Mouse (Mus musculus): ENCODE data around the gene Hoxd8. TPM values are rescaled to one million over a fixed set of nuclear protein-coding genes. Genes with fewer than 3 reads are reported as not detected.

The Hoxd8 gene
- total RNA-seq, 2 experiments from 2014 or later: not detected

DNA sequence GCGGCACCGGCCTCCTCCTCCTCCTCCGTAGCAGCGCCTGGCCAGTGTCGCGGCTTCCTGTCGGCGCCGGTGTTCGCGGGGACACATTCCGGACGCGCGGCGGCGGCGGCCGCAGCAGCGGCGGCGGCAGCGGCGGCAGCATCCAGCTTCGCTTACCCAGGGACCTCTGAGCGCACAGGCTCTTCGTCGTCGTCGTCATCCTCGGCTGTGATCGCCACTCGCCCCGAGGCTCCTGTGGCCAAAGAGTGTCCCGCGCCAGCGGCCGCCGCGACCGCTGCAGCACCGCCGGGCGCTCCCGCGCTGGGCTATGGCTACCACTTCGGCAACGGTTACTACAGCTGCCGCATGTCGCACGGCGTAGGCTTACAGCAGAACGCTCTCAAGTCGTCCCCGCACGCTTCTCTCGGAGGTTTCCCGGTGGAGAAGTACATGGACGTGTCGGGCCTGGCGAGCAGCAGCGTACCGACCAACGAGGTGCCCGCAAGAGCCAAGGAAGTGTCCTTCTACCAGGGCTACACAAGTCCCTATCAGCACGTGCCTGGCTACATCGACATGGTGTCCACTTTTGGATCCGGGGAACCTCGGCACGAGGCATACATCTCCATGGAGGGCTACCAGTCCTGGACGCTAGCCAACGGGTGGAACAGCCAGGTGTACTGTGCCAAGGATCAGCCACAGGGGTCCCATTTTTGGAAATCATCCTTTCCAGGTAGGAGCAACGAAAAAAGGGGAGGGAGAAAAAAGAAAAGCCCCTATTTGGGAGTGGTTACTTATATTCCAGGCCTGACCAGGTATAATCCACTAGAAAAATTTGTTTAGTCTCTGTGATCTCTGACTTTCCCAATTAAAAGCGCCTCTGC is 35.8 kb upstream of the Hoxd8 start:
- no peak for DNase-seq (ENCODE audit: low spot score in 2 of 2)
- intact Hi-C loops (cut with DNase I): loop anchor here (10.0 kb wide), 1 partner anchor 534 kb away; no protein-coding TSS in a partner anchor

DNA sequence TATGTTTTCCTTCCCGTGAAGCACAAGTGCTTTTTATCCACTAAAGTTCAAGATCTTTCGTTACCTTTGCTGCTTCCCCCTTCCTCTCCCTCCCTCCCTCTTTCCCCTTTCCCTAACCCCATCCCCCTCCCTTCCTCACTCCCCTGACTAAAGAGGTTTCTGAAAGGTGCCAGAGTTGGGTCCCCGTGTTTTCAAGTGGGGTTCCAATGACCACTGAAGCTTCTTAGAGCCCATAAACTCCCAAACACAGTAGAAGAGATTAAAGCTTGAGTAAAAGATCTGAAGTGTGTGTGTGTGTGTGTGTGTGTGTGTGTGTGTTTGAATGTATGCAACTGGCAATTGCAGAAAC is 35.2 kb upstream of the Hoxd8 start:
- DNase-seq (ENCODE audit: low spot score in 2 of 2): no peak
- intact Hi-C loops (cut with DNase I): loop anchor here (10.0 kb wide), 1 partner anchor 534 kb away; no protein-coding TSS in a partner anchor

DNA sequence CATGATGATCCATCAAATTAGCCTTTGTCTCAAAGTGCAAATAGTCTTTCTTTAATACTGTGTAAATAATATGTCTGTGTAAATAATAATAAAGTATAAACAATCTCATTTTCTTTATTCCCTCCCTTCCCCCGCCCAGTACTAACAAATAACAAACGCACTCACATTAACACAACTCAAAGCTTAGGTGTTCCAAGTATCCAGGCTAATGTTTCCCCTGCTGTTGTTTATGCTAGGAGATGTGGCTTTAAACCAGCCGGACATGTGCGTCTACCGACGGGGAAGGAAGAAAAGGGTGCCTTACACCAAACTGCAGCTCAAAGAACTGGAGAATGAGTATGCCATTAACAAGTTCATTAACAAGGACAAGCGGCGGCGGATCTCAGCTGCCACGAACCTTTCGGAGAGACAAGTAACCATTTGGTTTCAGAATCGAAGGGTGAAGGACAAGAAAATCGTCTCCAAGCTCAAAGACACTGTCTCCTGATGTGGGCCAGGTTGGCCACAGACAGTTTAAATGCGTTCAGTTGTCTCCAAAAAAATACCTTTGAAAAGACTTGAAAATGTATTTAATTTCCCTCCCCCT is 34.7 kb upstream of the Hoxd8 start:
- intact Hi-C loops (cut with DNase I): loop anchor here (10.0 kb wide), 2 partner anchors 535 to 1395 kb away; partner anchors contain the start of gene Sp9
- DNase-seq (ENCODE audit: low spot score in 2 of 2): no peak

DNA sequence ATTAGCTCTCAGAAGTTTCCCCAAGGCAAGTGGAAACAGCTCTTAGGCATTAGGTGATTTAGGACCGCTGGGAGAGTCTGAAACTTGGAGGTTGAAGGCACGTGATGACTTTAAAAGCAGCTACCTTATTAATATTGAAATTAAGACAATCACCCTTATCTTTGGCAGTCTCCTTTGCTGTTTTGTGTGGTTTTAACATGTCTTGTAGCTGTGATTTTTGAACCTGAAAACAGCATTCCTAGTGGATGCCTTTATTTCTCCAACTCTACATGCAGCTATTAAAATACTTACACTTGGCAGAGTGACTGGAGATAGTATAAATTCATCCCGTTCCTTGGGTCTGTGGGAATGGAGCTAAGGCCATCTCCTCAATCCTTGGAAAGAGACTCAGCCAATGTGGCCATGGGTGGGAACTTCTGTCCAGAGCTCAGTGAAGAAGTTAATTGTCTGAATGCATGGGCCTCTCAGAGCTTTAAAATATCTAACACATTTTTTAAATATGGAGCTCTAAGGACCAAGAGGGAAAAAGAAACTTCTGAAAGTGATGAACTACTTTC is 33.7 kb upstream of the Hoxd8 start:
- intact Hi-C loops (cut with DNase I): loop anchor here (10.0 kb wide), 1 partner anchor 1396 kb away; the partner anchor contains the start of gene Sp9
- DNase-seq (ENCODE audit: low spot score in 2 of 2): no peak

DNA sequence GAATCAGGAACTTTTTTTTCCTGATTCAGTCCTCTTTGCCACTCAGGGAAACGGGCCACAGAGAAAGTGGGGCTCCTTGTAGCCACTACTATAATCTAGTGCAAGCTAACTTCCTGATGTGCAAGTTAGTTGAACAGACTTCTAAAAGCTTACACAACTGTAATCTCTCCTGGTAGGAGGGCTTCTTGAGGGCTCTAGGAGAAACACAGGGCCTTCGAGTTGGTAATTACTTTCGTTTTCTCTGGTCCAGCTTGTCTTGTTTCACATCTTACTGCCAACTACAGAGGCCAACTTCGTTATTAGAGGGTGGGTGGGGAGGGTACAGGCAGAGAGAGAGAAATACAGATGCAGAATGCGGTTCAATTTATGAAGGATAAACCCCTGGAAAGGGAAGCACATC is 32.6 kb upstream of the Hoxd8 start:
- DNase-seq (ENCODE audit: low spot score in 2 of 2): no peak
- intact Hi-C loops (cut with DNase I): loop anchor here (10.0 kb wide), 1 partner anchor 1397 kb away; the partner anchor contains the start of gene Sp9

DNA sequence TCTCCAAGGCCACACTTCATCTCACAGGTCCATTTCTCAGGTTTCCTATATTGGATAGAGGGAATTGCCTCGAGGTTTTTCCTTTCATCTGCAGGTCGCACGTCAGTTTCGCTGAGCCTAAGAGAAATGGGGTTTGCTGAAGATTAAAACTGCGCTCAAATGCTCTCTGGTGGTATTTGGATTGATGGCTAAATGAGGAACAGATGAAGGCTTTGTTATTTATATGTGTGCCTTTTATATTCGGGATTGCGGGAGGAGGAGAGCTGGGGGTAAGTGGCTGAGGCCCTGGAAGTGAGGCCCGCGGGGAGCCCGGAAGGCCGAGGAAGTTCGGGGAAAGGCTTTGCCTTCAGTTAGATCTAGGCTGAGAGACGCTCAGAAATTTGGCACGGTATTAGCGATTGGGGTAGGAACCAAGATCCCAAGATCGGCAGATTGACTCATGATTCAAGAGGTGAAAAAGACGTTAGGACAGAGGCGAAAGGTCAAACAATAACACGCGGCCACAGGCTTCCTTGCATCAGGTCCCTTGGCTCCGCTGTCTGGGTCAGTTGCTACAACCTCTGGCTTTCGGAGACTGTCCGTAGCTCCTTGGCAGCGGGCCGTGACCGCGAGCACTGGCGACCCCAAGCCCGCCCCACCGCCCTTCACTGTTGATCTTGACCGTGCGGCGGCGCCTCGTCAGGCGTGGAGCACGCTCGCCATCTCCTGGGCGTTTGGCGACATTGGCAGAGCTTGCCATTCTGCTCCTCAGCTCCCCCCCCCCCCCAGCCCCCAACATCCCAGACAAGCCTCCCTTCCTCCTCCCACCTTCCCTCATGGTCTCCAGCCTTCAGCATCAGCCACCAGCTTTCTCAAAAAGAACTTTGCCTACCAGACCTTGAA is 31.7 kb upstream of the Hoxd8 start:
- intact Hi-C loops (cut with DNase I): loop anchor here (10.0 kb wide), 1 partner anchor 1398 kb away; the partner anchor contains the start of gene Sp9
- DNase-seq (ENCODE audit: low spot score in 2 of 2): peak in 1 of 2 experiments; percentile 34

DNA sequence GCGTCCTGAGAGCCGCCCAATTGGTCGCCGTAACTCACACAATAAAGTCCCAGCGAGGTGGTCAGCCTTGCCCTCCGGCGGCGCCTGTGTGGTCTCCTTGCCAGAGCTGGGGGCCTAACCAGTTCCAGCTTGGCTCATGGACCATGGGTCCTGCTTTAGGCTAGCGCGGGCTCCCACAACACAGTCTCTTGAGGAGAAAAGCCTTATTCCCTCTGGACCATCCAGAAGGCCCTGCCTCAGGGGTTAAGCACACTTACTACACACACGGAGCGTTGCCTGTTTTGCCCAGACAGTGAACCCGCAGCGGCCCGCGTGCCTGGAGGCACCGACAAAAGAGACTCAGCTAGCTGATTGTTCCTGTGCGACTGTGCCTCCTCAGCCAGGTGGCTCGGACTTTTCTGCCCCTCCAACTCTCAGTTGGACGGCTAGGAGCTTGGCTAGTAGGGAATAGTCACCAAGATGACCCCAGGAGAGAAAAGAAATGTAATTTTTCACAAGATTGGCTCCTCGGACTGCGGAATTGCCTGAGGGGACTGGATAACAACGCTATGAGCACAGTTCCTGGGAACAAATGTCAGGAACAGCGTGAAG is 30.5 kb upstream of the Hoxd8 start:
- DNase-seq (ENCODE audit: low spot score in 2 of 2): no peak

DNA sequence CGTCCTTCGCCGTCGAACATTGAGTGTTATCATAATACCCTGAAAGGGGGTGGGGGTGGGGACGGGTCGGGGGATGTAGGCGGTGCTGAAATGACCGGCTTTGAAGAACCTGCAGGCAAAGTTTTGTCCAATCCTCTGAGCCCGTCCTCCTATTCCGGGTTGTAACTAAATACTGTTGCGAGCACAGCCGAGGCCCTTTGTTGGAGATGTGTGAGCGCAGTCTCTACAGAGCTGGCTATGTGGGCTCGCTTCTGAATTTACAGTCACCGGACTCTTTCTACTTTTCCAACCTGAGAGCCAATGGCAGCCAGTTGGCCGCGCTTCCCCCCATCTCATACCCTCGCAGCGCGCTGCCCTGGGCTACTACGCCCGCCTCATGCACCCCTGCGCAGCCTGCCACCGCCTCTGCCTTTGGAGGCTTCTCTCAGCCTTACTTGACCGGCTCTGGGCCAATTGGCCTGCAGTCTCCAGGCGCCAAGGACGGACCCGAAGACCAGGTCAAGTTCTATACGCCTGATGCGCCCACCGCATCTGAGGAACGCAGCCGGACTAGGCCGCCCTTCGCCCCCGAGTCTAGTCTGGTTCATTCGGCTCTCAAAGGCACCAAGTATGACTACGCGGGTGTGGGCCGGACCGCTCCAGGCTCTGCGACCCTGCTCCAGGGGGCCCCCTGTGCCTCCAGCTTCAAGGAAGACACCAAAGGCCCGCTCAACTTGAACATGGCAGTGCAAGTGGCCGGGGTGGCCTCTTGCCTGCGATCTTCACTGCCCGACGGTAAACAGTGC is 29.3 kb upstream of the Hoxd8 start, which contains the start of gene Hoxd12:
Gene Hoxd12 (plus strand): TSS at position 133 of the 785 bp plus-strand sequence.
- intact Hi-C loops (cut with DNase I): loop anchor here (10.0 kb wide), 1 partner anchor 1400 kb away; the partner anchor contains the start of gene Sp9
- no peak for DNase-seq (ENCODE audit: low spot score in 2 of 2)

More for the DNA sequence above, 30.5 kb upstream of the Hoxd8 start:
- intact Hi-C loops (cut with DNase I): loop anchor here (10.0 kb wide), 1 partner anchor 1399 kb away; the partner anchor contains the start of gene Sp9

DNA sequence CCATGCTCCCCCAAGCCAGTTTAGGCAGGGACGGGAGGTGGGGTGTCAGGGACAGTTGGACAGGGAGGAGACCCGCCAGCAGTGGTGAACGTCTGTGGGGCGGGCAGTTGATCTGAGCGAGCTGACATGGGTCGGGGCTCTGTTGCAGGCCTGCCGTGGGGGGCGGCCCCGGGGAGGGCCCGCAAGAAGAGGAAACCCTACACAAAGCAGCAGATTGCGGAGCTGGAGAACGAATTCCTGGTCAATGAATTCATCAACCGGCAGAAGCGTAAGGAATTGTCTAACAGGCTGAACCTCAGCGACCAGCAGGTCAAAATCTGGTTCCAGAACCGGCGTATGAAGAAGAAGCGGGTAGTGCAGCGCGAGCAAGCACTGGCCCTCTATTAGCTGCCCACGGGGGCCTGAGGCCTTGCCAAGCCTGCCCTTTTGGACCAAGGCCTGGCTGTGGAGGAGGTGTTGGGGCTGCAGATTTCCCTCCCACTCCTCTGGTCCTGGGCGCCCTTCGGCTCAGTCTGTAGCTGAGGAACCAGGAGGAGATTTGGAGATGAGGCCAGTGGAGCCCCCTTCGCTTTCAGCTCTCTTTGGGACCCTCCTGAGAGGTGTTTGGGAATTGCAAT is 28.6 kb upstream of the Hoxd8 start:
- no peak for DNase-seq (ENCODE audit: low spot score in 2 of 2)

DNA sequence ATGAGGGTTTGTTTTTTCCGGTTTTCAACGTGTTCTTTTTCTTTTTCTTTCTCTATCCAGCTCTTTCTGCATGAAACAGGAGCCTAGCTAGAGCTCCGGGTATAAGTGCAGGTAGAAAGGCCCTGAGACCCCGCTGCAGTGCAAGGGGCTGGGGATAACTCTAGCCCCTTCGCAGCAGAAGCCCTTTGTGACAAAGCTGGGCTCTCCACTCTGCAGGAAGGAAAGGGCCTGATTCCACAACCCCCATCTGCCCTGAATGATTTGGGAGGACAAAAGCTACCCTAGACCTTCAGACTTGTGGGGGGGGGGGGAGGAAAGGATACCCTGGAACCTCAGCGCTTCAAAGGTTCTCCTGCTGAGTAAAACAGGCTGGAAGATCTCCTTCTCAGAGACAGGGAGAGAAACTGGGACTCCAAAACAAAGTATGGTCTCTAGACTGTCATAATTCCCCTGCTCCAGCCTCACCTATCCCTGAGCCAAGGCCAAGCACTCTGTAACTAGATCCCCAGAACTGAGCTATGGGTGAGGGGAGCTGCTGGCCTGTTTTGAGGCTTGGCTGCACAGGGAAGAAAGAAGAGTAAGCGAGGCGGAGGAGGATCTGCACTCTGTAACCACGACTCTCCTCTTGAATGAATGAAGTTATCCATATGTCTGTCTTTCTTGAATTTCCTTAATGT is 27.9 kb upstream of the Hoxd8 start:
- intact Hi-C loops (cut with DNase I): loop anchor here (10.0 kb wide), 1 partner anchor 1402 kb away; the partner anchor contains the start of gene Sp9
- DNase-seq (ENCODE audit: low spot score in 2 of 2): no peak

More for the DNA sequence above, 28.6 kb upstream of the Hoxd8 start:
- intact Hi-C loops (cut with DNase I): loop anchor here (10.0 kb wide), 1 partner anchor 1401 kb away; the partner anchor contains the start of gene Sp9

DNA sequence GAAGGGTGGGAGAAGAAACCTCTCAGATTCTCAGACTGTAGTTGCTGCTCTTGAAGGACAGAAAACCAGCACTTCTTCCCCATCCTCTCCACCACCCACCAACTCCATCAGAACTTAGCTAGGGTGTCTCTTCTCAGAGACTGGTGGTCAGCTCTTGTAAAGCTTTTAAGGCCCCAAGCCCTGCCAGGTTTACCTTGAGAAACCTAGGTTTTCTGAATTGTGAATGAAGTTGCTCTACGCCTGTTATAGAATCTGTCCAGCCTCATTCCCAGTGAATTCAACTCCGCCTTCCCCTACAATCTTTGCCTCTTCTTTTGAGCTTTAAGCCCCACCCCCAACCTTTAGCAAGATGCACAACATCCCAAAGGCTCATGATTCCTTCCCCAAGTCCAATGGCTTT is 27.3 kb upstream of the Hoxd8 start:
- DNase-seq (ENCODE audit: low spot score in 2 of 2): no peak
- intact Hi-C loops (cut with DNase I): loop anchor here (10.0 kb wide), 1 partner anchor 1402 kb away; the partner anchor contains the start of gene Sp9

DNA sequence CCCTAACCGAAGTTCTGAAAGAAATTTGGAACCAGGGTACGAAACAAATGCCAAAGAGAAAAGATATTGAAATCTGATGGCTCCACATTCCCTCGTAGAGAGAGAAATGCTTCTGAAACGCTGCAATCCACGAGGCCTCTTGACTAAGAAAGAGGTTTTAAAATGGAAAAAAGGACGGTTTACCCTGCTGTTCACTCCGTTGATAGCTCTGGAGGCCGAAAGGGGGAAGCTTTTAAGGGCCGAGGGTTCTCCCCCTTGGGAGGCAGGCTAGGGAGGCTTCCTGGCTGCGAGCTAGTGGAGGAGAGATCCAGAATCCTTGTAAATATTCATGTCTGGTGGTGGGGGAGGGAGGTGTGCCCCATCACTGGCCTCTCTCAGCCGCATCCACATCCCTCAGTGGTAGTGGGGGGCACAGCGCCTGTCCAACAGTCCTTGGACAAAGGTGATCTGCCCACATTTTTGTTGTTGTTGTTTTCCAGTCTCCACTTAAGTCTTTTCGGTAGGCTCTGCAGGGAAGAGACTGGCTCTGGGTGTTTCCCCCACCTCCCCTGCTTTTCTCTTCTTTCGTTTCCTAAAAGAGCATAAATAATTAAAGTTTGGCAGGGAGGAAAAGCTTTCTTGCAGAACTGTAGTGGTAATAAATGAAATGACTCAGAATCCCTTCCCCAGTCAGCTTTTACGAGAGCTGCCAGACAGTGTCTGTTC is 25.4 kb upstream of the Hoxd8 start, which contains the start of gene Hoxd11:
Gene Hoxd11 (plus strand): TSS at position 667 of the 705 bp plus-strand sequence.
- DNase-seq (ENCODE audit: low spot score in 2 of 2): no peak
- intact Hi-C loops (cut with DNase I): loop anchor here (10.0 kb wide), 1 partner anchor 1404 kb away; the partner anchor contains the start of gene Sp9

DNA sequence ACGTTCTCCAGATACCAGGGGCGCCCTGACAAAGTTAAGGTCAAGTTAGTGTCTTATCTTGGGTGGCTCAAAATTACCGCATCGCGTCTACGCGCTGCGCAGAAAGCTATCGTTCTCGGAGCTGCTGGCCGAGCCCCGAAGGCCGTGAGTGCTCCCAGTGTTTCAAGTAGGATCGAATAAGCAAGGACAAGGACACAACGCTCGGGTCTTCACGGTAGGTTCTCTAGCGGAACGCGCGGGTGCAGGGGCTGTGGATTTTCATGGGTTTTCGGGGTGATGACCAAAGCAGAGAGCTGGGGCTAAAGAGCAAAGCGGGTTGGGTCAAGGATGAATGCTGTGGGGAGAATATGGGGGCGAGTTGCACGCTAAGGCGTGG is 24.8 kb upstream of the Hoxd8 start:
- DNase-seq (ENCODE audit: low spot score in 2 of 2): no peak
- intact Hi-C loops (cut with DNase I): loop anchor here (10.0 kb wide), 1 partner anchor 1405 kb away; the partner anchor contains the start of gene Sp9

DNA sequence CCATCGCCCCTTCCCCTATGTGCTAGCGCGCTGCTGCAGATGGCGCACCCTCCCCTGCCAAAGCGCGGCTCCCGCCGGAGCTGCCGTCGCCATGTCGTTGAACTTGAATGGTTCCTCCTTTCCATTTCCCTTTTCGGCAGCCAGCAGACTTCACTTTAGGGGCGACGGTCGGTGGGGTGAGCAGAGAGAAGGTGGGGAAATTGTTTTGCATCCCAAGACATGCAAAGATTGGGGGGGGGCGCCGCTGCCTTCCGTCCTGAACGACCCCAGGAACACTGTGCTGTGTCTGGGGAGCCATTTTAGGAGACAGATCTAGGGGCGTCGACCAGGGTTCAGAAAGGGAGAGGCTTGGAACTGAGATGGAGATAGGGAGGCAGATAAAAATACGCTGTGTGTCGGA is 24.4 kb upstream of the Hoxd8 start:
- DNase-seq (ENCODE audit: low spot score in 2 of 2): no peak
- intact Hi-C loops (cut with DNase I): loop anchor here (10.0 kb wide), 1 partner anchor 1405 kb away; the partner anchor contains the start of gene Sp9

DNA sequence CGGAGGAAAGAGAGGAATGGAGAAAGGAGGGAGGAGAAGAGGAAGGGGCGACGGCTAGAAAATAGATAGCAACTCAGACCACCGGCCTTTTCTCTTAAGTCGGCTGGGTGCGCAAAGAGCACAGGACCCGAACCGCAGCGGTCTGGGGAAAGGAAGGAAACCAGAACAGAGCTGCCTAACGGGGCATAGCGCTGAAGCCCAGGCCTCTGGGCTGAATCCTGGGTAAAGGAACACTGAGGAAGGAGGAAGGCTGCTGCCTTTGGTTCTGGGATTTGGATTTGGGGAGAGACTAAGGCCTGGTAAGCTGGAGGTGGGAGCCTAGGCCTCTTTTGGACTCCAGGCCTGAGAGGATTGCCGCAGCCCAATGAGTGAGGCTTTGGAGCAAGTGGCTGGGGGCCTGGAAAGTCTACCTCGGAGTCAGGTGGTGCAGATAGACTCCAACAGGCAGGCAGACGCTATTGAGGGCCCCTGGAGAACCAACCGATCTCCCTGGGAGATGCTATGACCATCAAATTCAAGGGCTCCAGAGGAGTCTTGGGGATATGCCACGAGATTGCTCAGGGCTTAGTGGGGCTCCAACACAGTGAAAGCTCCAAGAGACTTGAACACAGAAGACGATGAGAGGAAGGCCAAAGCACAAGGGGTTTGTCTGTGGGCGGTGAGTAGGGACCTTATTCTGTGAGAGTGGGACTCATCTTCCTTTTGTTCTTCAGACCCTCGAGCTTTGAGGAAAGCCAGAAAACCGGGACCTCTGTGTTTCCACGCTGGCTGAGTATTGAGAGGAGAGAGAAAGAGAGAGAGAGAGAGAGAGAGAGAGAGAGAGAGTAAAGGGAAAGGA is 23.6 kb upstream of the Hoxd8 start:
- DNase-seq (ENCODE audit: low spot score in 2 of 2): no peak
- intact Hi-C loops (cut with DNase I): no loop called here

All from left cerebral cortex, postnatal 14 days (tissue).